Comparison of ENCODE assay signal across 15 mouse cellular contexts in genomic region chr6:55275000-55275399, GRCm38 (mm10).
A peak's percentile ranks its signal among the peaks of the same experiment; 100 is the strongest.
DNase-seq lines count a peak whose midpoint lies in the region; ATAC-seq lines count a peak whose summit lies in the region.
"Had no signal": no experiment of that assay in that cellular context is flagged by ENCODE, and none has a peak within 500 bp of the region (broad histone marks: within the 10 kb centered on the region; RNA-seq: fewer than 3 reads in every experiment).

No protein-coding gene starts in this region.

- no peak overlapping the region for H3K4me3 ChIP-seq in heart, embryonic 12.5 days
- H3K4me3 ChIP-seq in liver, embryonic 12.5 days: no peak overlapping the region
- H3K4me3 ChIP-seq: erythroblast, embryonic 14.5 days; heart, embryonic 13.5 days; hindbrain, embryonic 12.5 days; intestine, embryonic 15.5 days; midbrain, embryonic 15.5 days had no signal

- ATAC-seq in heart, embryonic 12.5 days (ENCODE audit: insufficient number of reproducible peaks, low FRiP score): 0 out of 2 replicates have a peak, but pooled peaks have one; percentile 48
- no peak for ATAC-seq in liver, embryonic 12.5 days
- ATAC-seq: forebrain, embryonic 16.5 days; intestine, embryonic 15.5 days; midbrain, embryonic 15.5 days had no signal

- no peak overlapping the region for H3K4me2 ChIP-seq in heart, embryonic 12.5 days
- 0 out of 2 replicates have a peak overlapping the region, but pooled peaks have one; percentile 7 for H3K4me2 ChIP-seq in liver, embryonic 12.5 days
- H3K4me2 ChIP-seq: heart, embryonic 13.5 days; hindbrain, embryonic 12.5 days; intestine, embryonic 15.5 days; midbrain, embryonic 15.5 days had no signal

- no peaks in the 10 kb centered on the region for H3K9me3 ChIP-seq in heart, embryonic 12.5 days (replicated peaks)
- no peaks in the 10 kb centered on the region for H3K9me3 ChIP-seq in liver, embryonic 12.5 days (replicated peaks)
- H3K9me3 ChIP-seq: heart, embryonic 13.5 days; hindbrain, embryonic 12.5 days; intestine, embryonic 15.5 days; midbrain, embryonic 15.5 days had no signal

- no peaks in the 10 kb centered on the region for H3K36me3 ChIP-seq in heart, embryonic 12.5 days
- H3K36me3 ChIP-seq in liver, embryonic 12.5 days: no peaks in the 10 kb centered on the region
- H3K36me3 ChIP-seq: heart, embryonic 13.5 days; hindbrain, embryonic 12.5 days; intestine, embryonic 15.5 days; midbrain, embryonic 15.5 days had no signal

- no peak overlapping the region for H3K27ac ChIP-seq in heart, embryonic 12.5 days (ENCODE audit: poor library complexity, severe bottlenecking)
- peak overlapping the region; percentile 36; the same call in 1 of the 2 replicates for H3K27ac ChIP-seq in liver, embryonic 12.5 days
- H3K27ac ChIP-seq: heart, embryonic 13.5 days; hindbrain, embryonic 12.5 days; intestine, embryonic 15.5 days; midbrain, embryonic 15.5 days had no signal

- 61% methylated on average over 10 of the region's 10 CpGs for WGBS in heart, embryonic 12.5 days
- WGBS in liver, embryonic 12.5 days (ENCODE audit: insufficient replicate concordance): 62% methylated on average over 10 of the region's 10 CpGs

- intact Hi-C loops in heart, postnatal 25 days (cut with DNase I): no loop called here

- peak; percentile 26 for DNase-seq in adrenal gland, adult 2 months
- no peak for DNase-seq in adrenal gland, postnatal 25 days
- no peak for DNase-seq in heart, postnatal 25 days (ENCODE audit: low spot score)
- no peak for DNase-seq in liver
- peak; percentile 27 to 34 for DNase-seq in cerebellum, postnatal 25 days
- DNase-seq in embryo, embryonic 11 days: no peak
- DNase-seq: spleen, adult 18-20 months had no signal

- peaks cover 37% of the 10 kb centered on the region for H3K4me1 ChIP-seq in heart, embryonic 12.5 days (replicated peaks)
- peaks cover 39% of the 10 kb centered on the region for H3K4me1 ChIP-seq in liver, embryonic 12.5 days
- H3K4me1 ChIP-seq: midbrain, embryonic 15.5 days had no signal

- no peaks in the 10 kb centered on the region; the same call in none of the 2 replicates for H3K27me3 ChIP-seq in heart, embryonic 12.5 days (replicated peaks)
- H3K27me3 ChIP-seq in liver, embryonic 12.5 days (replicated peaks): no peaks in the 10 kb centered on the region
- H3K27me3 ChIP-seq: heart, embryonic 13.5 days; hindbrain, embryonic 12.5 days; intestine, embryonic 15.5 days; midbrain, embryonic 15.5 days had no signal

- no peak overlapping the region for H3K9ac ChIP-seq in heart, embryonic 12.5 days
- H3K9ac ChIP-seq in liver, embryonic 12.5 days: no peak overlapping the region
- H3K9ac ChIP-seq: heart, embryonic 13.5 days; hindbrain, embryonic 12.5 days; intestine, embryonic 15.5 days; midbrain, embryonic 15.5 days had no signal

Comparison
In these comparisons a context has a peak if more than half of its experiments do, and no peak if none do; other contexts are left out.
1. DNase-seq: peak in adrenal gland, adult 2 months (single experiment) and cerebellum, postnatal 25 days (2 of 2); none in adrenal gland, postnatal 25 days (single experiment), heart, postnatal 25 days (single experiment), liver (single experiment) and embryo, embryonic 11 days (single experiment).